Mouse (Mus musculus) olfactory bulb, adult 2 months (tissue): ENCODE results near the gene Syt1. TPM values are rescaled to one million over a fixed set of nuclear protein-coding genes. Genes with fewer than 3 reads are reported as not detected.

Experiments used
- H3K27ac ChIP-seq: fragments of 200-500 bp; 2 replicates; pipeline ENCODE4 v1.5.1; 2012; ENCODE audit warnings: low read depth, low read length; ENCODE audit not compliant: insufficient read depth
- H3K4me1 ChIP-seq: fragments of 200-500 bp; 2 replicates; pipeline ENCODE4 v1.6.1; 2012; ENCODE audit warnings: low read length; ENCODE audit not compliant: control insufficient read depth, insufficient read depth
- H3K4me3 ChIP-seq: fragments of 200-500 bp; 2 replicates; pipeline ENCODE4 v1.5.1; 2012; ENCODE audit warnings: mild to moderate bottlenecking, low read depth, low read length, moderate library complexity; ENCODE audit not compliant: insufficient read depth
- CTCF ChIP-seq: fragments of 200-500 bp; IDR thresholded peaks from 2 replicates; pipeline ENCODE4 v1.5.1; 2012; ENCODE audit warnings: low read depth, mild to moderate bottlenecking, low read length, moderate library complexity; ENCODE audit not compliant: insufficient read depth
- POLR2A ChIP-seq: fragments of 200-500 bp; IDR thresholded peaks from 2 replicates; pipeline ENCODE4 v1.6.1; 2012; ENCODE audit warnings: mild to moderate bottlenecking, low read depth, low read length, moderate library complexity; ENCODE audit not compliant: insufficient read depth
- WGBS: fragments of 180-500 bp; shearing (Covaris S2); methylation state at CpG from one replicate; pipeline ENCODE4 v1.1.7; 2018; 5-methylcytosine and 5-hydroxymethylcytosine counted together
- polyA plus RNA-seq: library from polyadenylated mRNA; stranded (reverse); fragments of >200 nt; gene quantifications from 2 replicates; pipeline ENCODE4 v1.2.4, GENCODE M21; 2012; ENCODE audit warnings: low replicate concordance; ENCODE audit not compliant: missing spikeins, insufficient read depth, insufficient read length

Syt1 gene
- polyA plus RNA-seq, 1 experiment = 384 TPM

- 87% methylated on average over 3 of the region's 3 CpGs for WGBS
- TF ChIP-seq CTCF (no peak), POLR2A (no peak)
- H3K4me1 ChIP-seq = no peaks in the 10 kb centered on the region
- no peak overlapping the region for H3K4me3 ChIP-seq
- no peak overlapping the region for H3K27ac ChIP-seq
Measured at GRCm38 (mm10) chr10:108588924-108589323, 421.9 kb downstream of the Syt1 start.

DNA sequence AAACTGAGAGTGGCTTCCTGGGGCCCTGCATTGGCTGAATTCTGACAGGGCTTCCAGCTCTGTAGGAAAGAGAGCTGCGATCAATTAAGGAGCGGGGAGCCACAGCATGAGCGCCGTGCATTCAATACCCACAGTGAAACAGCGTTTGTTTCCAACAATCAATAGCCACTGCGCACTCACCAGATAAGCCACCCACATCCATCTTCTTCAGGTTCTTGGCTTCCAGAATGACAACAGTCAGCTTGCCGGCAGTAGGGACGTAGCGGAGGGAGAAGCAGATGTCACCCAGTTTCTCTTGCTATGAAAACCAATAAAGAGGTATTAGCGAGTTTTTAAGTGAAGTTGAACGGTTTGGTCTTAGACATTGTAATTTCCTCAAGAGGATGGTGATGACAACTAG lies 427.1 kb downstream of the Syt1 start:
- Histone ChIP-seq H3K4me3 (no peak overlapping the region), H3K27ac (no peak overlapping the region), H3K4me1 (peaks cover 6% of the 10 kb centered on the region)
- TF ChIP-seq POLR2A = no peak
- no peak for TF ChIP-seq CTCF
- WGBS = 67% methylated on average over 11 of the region's 11 CpGs

GRCm38 (mm10) chr10:108582397-108582730 lies 428.4 kb downstream of the Syt1 start:
- WGBS = 97% methylated on average over 3 of the region's 3 CpGs
- TF ChIP-seq CTCF (no peak), POLR2A (no peak)
- Histone ChIP-seq H3K4me1 (peaks cover 6% of the 10 kb centered on the region), H3K27ac (peak overlapping the region; percentile 54), H3K4me3 (no peak overlapping the region)

DNA sequence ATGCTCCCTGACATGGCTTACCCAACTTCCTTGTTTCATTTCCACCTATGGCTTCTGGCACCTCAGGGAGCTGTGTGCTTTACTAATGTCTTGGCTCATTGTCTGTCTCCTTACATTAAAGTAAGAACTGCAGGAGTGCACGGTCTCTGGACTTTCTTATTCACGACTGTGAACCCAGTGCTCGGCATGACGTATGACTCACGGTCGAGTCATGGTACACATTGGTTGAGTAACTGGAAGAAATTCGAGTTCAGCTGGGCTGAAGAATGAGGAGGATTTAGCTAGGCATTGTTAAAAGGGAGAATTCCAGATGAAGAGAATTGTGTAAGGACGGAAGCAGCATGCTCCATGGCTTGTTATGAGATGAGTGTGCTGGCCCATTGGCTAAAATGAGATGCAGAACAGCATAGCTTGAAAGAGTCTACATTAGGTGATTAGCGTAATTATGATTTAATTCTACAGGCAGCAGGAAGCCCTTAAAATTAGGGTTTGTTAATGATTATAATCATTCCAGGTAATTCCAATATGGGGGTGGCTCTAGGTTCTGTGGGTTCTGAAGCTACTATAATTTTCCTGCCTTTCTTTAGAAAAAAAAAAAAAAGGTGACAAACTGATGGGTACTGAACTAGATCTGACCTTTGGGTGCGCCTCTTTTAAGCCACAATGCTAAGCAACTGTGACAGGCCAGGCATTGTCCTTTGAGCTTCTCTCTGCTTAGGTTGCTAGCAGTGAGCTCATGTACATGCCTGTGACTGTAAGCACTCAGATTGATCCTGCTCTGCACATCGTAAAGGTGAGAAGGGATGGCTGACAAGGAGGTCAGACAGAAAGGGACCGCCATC lies 429.0 kb downstream of the Syt1 start:
- no peak overlapping the region for H3K4me3 ChIP-seq
- TF ChIP-seq CTCF = no peak
- H3K27ac ChIP-seq = peak overlapping the region; percentile 54
- H3K4me1 ChIP-seq = peaks cover 8% of the 10 kb centered on the region
- WGBS = 37% methylated on average over 12 of the region's 12 CpGs

DNA sequence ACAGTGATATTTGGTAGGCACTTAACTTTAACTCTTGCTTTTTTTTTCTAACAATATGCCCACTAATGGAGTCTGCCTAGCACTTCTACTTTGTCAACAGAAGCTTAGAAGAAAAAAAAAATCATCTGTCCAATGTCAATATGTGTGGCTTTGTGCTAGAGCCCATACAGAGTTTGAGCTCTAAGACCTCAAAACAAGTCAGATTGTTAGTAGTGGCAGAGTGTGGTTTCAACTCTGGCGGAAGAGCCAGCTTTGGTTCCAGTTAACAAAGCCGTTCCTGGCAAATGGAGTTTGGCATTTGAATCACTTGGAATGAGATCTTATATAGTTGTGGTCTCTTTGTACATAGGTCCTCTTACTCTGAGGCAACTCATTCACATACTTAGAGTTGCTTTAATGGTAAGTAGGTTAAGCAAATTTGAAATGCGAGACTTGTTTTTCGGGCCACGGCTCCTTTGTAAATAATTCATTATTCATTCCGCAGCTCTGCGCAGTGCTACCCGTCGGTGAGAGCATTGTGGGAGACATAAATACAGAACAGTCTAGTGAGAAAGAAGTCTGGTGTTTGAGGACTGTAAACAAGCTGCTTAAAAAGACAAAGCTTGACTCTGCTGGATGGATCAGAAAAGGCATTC lies 429.9 kb downstream of the Syt1 start:
- no peak overlapping the region for H3K4me3 ChIP-seq
- 41% methylated on average over 9 of the region's 9 CpGs for WGBS
- H3K4me1 ChIP-seq = peaks cover 8% of the 10 kb centered on the region
- no peak for TF ChIP-seq CTCF
- no peak for TF ChIP-seq POLR2A
- peak overlapping the region; percentile 52; the same call in 1 of the 2 replicates for H3K27ac ChIP-seq

DNA sequence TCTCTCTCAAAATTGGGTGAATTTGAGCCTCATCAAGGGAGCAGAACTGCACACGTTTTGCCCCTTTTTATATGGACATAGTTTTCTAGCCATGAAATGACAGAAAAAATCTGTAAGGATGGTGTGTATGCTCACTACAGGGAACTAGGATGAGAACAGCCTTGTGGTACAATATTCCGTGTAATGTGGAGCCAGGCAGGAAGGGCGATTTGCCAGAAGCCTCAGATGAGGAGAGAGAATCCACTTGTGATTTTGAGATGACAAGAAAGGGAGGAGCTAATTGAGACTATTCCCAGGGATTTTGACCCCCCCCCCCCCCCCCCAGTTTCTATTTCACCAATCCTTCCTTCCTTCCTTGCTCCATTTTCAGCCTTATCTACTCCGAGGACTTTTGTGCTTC lies 431.4 kb downstream of the Syt1 start:
- Histone ChIP-seq H3K27ac (no peak overlapping the region), H3K4me3 (no peak overlapping the region), H3K4me1 (peaks cover 8% of the 10 kb centered on the region)
- TF ChIP-seq CTCF (no peak), POLR2A (no peak)
- whole genome bisulfite sequencing = 87% methylated on average over 4 of the region's 4 CpGs

GRCm38 (mm10) chr10:108577611-108578010 lies 433.2 kb downstream of the Syt1 start:
- TF ChIP-seq POLR2A (no peak), CTCF (no peak)
- H3K4me3 ChIP-seq = no peak overlapping the region
- H3K4me1 ChIP-seq = peaks cover 5% of the 10 kb centered on the region
- H3K27ac ChIP-seq = no peak overlapping the region

GRCm38 (mm10) chr10:108572764-108573163 lies 438.0 kb downstream of the Syt1 start:
- TF ChIP-seq CTCF (no peak), POLR2A (no peak)
- Histone ChIP-seq H3K4me1 (peaks cover 5% of the 10 kb centered on the region), H3K4me3 (no peak overlapping the region), H3K27ac (no peak overlapping the region)
- 71% methylated on average over 4 of the region's 4 CpGs for WGBS

DNA sequence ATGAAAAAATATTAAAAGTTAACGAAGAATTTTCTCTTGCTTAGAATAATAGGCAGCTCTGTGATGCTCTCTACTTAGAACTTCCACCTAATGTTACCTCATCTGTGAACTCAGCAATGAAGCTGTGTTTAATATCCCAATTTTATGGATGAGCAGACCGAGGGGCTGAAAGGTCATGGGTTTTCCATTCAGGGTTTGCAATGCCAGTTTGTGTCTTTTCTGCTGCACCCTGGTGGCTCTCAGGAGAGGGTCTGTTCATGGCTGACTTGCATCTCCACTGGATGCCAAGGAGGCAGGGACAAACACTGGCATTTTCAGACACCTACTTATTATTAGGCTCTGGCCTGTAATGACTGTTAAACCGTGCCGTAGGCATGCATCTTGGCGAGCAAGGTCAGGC lies 439.7 kb downstream of the Syt1 start:
- no peak for TF ChIP-seq POLR2A
- Histone ChIP-seq H3K4me1 (peaks cover 3% of the 10 kb centered on the region), H3K27ac (no peak overlapping the region), H3K4me3 (no peak overlapping the region)
- WGBS = 45% methylated on average over 5 of the region's 5 CpGs
